Mouse (Mus musculus): ENCODE results near the gene Pde7b.

The Pde7b gene

GRCm38 (mm10) chr10:20724906-20725305 is at the start of gene Pde7b:
Gene Pde7b, minus strand, starts transcription at chr10:20725078.
- peak; percentile 73 to 84 for DNase-seq

GRCm38 (mm10) chr10:20772056-20772455 is 47.2 kb upstream of the Pde7b start:
- DNase-seq: no peak

- no peak for DNase-seq
Measured at GRCm38 (mm10) chr10:20770418-20770888, 45.6 kb upstream of the Pde7b start.

DNA sequence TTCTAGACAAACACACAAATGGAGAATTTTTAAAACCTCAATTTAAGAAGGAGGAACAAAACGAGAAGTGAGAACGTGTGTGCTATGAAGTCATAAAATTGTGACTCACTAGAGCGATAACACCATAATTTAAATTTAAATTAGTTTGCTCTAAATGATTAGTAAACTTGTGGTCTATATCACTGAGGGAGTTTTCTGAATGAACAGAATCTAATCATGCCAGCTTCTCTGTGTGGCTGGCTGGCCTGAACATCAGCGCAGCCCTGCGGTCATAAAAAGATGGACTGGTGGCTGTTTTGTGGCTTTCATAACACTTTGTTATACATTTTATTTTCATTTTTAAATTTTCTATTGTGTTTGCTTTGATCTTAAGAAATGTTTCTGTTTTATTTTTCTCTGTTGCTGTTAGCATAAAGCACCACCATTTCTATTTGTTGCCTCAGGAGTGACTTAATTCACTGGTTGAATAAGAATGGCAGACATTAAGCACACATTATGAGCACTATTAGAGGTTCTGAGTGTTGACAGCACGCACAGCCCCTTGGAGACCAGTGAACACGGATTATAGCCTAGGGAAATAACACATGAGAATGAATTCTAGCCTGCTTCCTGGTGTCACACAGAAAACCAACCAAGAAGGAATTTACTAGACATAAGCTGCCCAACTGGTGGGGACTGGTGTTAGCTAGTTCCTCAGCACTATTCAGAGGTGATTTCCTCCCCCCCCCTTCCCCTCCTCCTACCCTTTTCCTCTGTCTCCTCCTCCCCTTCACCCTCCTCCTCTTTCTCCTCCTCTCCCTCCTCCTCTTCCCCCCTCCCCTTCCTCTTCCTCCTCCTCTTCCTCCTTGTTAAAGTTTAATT is 44.9 kb upstream of the Pde7b start:
- DNase-seq: no peak

GRCm38 (mm10) chr10:20764352-20764751 is 39.5 kb upstream of the Pde7b start:
- DNase-seq: no peak

- no peak for DNase-seq
Measured at GRCm38 (mm10) chr10:20758939-20759338, 34.1 kb upstream of the Pde7b start.

DNA sequence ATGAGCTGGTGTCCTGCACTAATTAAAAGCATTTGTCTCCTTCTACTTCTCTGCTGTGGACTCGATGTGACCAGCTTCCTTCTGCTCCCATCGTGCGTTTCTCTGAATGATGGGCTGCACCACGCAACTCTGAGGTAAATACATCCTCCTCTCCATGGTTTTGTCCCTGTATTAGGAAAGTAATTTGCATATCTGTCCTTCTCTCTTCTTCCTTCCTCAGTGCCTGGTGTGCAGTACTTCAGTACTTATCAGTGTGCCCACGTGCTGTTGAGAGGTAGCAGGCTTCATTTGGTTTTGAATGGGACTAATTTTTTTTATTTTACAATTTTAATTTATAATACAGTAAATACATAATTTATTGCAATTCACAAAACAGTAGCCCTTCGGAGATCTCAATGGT is 33.4 kb upstream of the Pde7b start:
- no peak for DNase-seq

DNA sequence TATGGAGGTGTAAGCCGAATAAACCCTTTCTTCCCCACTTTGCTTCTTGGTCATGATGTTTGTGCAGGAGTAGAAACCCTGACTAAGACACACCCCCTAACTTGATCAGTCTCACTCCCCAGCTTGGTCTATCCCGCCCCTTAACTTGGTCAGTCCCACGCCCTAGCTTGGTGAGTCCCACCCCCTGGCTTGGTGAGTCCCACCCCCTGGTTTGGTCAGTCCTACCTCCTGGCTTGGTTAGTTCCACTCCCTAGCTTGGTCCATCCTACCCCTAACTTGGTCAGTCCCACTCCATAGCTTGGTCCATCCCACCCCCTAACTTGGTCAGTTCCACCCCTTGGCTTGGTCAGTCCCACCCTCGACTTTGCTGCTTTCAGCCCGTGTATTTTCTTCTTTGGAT is 31.3 kb upstream of the Pde7b start:
- DNase-seq: no peak

GRCm38 (mm10) chr10:20752883-20753282 is 28.0 kb upstream of the Pde7b start:
- no peak for DNase-seq

DNA sequence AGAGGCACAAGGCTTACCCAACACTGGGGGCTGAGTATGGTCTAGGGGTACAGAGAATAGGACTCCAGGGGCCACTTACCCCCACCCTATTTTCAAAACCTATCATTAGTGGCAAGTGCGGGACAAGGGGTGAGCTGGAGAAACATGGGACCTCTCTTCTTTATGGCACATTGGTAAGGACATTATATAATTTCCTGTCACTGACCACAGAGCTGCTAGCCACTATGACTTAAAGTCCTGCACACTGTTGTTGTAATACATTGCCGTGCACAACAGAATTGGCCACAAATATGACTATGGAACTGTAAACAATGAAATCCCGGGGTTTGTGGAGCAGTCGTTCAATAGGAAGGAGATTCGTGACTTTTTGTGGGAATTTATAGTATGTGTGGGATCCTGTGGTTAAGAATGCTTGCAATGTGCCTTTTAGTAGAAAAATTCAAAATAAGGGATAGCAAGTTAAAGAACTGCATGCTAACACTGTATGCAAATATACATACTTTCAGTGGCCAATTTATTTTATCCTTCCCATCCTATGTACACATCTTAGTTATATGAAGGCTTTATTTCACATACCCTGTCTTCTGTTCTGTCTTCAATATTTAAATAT is 25.9 kb upstream of the Pde7b start:
- DNase-seq: no peak

DNA sequence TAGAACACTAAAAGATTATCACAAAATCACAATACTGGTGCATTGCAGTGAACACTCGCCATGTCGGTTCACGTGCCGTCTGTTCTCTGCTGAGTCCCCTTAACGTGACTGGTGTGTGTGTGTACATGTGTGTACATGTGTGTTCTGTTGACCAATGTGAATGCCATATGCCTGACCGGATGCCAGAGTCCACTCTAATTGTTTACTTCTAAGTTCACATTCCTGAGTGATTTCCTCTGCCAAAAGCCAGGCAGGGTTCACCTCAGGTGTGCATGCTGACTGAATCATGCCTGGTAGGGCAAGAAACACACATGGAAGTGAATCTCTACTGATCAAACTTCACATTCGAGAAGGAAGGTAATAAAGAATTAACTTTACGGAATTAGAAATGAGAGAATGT is 24.1 kb upstream of the Pde7b start:
- no peak for DNase-seq

- no peak for DNase-seq
Measured at GRCm38 (mm10) chr10:20747229-20747628, 22.4 kb upstream of the Pde7b start.

DNA sequence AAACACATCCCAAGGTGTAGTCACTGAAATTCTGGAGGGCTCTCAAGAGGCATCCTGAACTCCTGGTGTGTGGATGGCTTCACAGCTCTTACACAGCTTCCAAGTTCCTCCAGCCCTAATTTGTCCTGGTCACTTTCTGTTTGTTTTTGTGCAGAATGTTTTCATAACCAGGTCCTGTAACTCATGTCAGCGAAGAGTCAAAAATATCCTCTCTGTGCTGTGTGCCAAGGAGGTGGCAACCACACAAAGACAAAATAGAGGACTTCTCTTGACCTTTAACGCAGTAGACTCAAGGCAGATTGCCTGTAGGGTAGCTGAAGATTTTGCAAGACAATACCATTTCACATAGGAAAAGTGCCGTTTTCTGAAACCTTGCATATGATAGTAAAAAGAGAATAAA is 14.9 kb upstream of the Pde7b start:
- no peak for DNase-seq

- DNase-seq: no peak
Measured at GRCm38 (mm10) chr10:20737146-20737545, 12.3 kb upstream of the Pde7b start.

DNA sequence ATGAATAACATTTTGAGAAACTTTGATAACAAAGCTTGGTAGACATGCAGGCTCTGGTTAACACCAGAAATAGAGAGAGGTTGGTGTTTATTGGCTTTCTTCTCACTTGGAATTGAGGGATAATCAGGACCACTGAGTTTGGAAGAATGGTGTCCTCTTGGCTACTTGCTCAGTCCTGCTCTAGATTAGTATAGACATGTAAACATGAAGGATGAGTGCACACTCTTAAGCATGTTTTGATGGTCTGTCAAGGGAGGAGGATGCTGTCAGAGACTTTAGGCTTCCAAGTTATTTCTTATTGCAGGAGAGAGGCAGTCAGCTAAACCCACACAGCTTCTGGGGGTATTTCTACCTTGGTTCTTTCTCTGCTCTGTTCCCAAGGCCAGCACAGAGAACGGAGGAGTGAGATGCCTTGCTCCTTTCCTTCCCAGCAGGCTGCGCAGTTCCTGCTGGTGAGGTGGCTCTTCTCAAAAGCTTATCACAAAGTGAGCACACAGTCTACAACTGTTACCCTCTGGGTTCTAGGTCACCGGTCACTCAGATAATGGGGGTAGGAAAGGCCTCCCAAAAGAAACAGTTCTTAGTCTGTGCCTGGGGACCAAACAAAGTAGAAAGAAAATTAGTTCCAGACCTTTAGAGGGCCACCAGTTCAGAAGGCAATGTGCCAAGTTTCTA is 11.0 kb upstream of the Pde7b start:
- no peak for DNase-seq

DNA sequence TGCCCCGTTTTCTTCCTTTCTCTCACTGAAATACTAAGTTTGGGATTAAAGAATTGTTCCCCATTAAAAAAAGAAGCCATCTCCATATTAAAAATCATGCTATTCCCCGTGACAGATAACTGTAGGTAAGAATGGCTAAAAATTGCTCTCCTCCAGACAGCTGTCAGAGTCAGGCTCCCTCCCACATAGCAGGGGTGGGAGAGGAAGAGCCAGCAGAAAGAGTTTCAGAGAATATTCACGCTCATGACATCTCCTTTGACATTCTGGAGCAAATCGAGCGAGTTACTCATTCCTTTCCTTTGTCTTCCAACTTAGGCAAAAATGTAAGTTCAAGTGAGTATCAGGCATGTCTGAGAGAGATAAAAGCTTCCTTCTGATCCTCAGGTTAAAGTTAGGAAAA is 8.7 kb upstream of the Pde7b start:
- no peak for DNase-seq

DNA sequence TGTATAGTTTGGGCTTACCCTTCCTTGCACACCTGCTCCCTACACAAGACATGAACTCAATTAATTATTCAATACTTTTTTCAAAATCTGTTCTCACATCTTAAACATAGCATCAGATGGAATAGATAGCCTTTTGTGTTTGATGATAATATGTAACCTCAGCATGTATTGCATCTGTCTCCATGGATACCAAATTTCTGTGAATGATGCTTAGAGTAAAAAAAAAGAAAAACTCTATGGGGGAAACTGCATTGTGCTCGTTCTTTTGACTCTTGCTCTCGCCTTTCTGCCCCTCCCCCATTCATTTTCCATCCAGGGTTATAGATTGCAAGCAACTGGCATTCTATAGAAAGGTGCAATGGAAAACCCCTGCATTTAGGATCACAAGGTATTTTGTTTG is 7.3 kb upstream of the Pde7b start:
- DNase-seq: no peak

- DNase-seq: no peak
Measured at GRCm38 (mm10) chr10:20730034-20730433, 5.2 kb upstream of the Pde7b start.

GRCm38 (mm10) chr10:20725384-20725983 is 606 bp upstream of the Pde7b start:
- DNase-seq: no peak

DNA sequence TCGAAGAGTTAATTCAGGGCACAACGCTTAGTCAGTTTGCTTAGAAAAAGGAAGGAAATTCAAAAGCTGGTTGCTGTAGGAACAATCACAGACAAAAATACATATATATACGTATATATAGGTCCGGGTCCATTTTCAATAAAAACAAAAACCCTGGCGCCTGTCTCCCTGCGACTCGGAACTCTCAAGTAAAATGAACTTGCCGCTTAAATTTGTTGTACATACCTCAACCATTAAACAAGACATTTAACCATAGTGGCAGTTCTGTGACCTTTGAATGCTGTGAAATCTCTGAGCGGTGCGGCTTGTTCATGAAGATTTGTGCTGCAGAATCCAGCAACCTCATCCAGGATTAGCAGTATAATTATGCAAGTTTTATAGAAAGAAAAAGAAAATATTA is 427 bp downstream of the Pde7b start:
- DNase-seq: no peak

GRCm38 (mm10) chr10:20723962-20724361 is 916 bp downstream of the Pde7b start:
- no peak for DNase-seq

DNA sequence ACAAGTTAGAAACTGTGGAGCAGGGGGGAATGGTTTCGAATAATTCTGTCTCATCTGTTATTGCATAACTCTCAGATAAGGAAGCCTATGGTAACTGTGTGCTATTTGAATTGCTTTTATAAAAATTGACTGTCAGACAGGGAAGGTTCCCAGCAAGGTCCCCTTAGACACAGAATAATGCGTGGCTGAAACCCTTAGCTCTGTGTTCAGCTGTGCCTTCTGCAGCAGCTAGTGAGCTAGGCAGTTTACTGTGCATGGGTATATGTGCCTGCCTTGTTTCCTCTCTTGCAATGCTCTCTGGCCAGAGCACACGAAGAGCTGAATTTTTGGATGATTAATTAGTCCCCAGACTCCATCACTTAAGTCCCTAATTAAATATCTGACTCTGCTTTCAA is 1.4 kb downstream of the Pde7b start:
- no peak for DNase-seq

Data from lung, adult 18-20 months (tissue).